Comparison of ENCODE assay signal across 23 mouse cellular contexts in genomic region chr4:103580021-103580420, GRCm38 (mm10).
"Had no signal": no experiment of that assay in that cellular context is flagged by ENCODE, and none has a peak within 500 bp of the region (broad histone marks: within the 10 kb centered on the region; RNA-seq: fewer than 3 reads in every experiment).

No protein-coding gene starts in this region.

- H3K4me3 ChIP-seq: left cerebral cortex, adult 2 months; limb, embryonic 12.5 days; limb, embryonic 15.5 days; lung, embryonic 15.5 days; megakaryocyte, embryonic 14.5 days; midbrain, embryonic 10.5 days had no signal

- H3K4me1 ChIP-seq: limb, embryonic 12.5 days; limb, embryonic 15.5 days; lung, embryonic 15.5 days; megakaryocyte, embryonic 14.5 days; midbrain, embryonic 10.5 days had no signal

- DNase-seq: kidney, postnatal 36 days; layer of hippocampus, postnatal 36 days; left cerebral cortex, postnatal 4 days; lung, adult 18-20 months; lung, postnatal 10 days; lung, postnatal 36 days; midbrain, embryonic 14.5 days; right cerebral cortex, adult 18-20 months; right cerebral cortex, postnatal 14 days; right cerebral cortex, postnatal 4 days; thymus, adult 2 months; thymus, postnatal 14 days; thymus, postnatal 4 days had no signal

- H3K27ac ChIP-seq: kidney, postnatal 0 days; left cerebral cortex, adult 2 months; limb, embryonic 12.5 days; limb, embryonic 15.5 days; liver, embryonic 14.5 days; lung, embryonic 15.5 days; midbrain, embryonic 10.5 days; stomach, postnatal 0 days had no signal

- H3K4me2 ChIP-seq: limb, embryonic 12.5 days; limb, embryonic 15.5 days; liver, embryonic 11.5 days; lung, embryonic 15.5 days had no signal

- H3K9me3 ChIP-seq: limb, embryonic 12.5 days; limb, embryonic 15.5 days; lung, embryonic 15.5 days; midbrain, embryonic 10.5 days had no signal

- H3K9ac ChIP-seq: limb, embryonic 12.5 days; limb, embryonic 15.5 days; liver, embryonic 14.5 days; lung, embryonic 15.5 days had no signal

- H3K36me3 ChIP-seq: limb, embryonic 12.5 days; limb, embryonic 15.5 days; lung, embryonic 15.5 days; midbrain, embryonic 10.5 days had no signal

- H3K27me3 ChIP-seq: limb, embryonic 12.5 days; limb, embryonic 15.5 days; lung, embryonic 15.5 days; megakaryocyte, embryonic 14.5 days had no signal
